8 mouse cellular contexts compared by ENCODE assay signal in genomic region chr11:100969744-100970556, GRCm38 (mm10). TPM values are rescaled to one million over a fixed set of nuclear protein-coding genes. Genes with fewer than 3 reads are reported as not detected.
A peak's percentile ranks its signal among the peaks of the same experiment; 100 is the strongest.
DNase-seq lines count a peak whose midpoint lies in the region; ATAC-seq and TF ChIP-seq lines count a peak whose summit lies in the region.

No protein-coding gene starts in this region.

- H3K36me3 ChIP-seq in heart, adult 2 months (ENCODE audit: control insufficient read depth, insufficient read depth, low read length), result peaks cover 5% of the 10 kb centered on the region
- H3K36me3 ChIP-seq in intestine, postnatal 0 days (ENCODE audit: control insufficient read depth, insufficient read depth), result no peaks in the 10 kb centered on the region; the same call in 1 of the 2 replicates
- H3K36me3 ChIP-seq in lung, embryonic 14.5 days (ENCODE audit: insufficient read depth), result 0 out of 2 replicates have a peak, but pooled peaks cover 1% of the 10 kb centered on the region
- H3K36me3 ChIP-seq in neural tube, embryonic 15.5 days, result no peaks in the 10 kb centered on the region

- peak; percentile 27; the same call in 1 of the 2 replicates for ATAC-seq in frontal cortex, adult (ENCODE audit: low TSS enrichment)
- peak; percentile 56; the same call in 1 of the 2 replicates for ATAC-seq in intestine, postnatal 0 days
- ATAC-seq in lung, embryonic 14.5 days (ENCODE audit: insufficient read depth), result peak; percentile 57
- no peak for ATAC-seq in neural tube, embryonic 15.5 days (ENCODE audit: low FRiP score)

- H3K4me2 ChIP-seq in intestine, postnatal 0 days (replicated peaks; ENCODE audit: low read depth), result peak overlapping the region; percentile 90
- peak overlapping the region; percentile 79 for H3K4me2 ChIP-seq in lung, embryonic 14.5 days
- peak overlapping the region; percentile 60 for H3K4me2 ChIP-seq in neural tube, embryonic 15.5 days

- peaks cover 16% of the 10 kb centered on the region for H3K4me1 ChIP-seq in heart, adult 2 months (ENCODE audit: control insufficient read depth, insufficient read depth, low read length)
- H3K4me1 ChIP-seq in intestine, postnatal 0 days (replicated peaks; ENCODE audit: control insufficient read depth, insufficient read depth, low read length), result 0 out of 2 replicates have a peak, but pooled peaks cover 4% of the 10 kb centered on the region
- no peaks in the 10 kb centered on the region for H3K4me1 ChIP-seq in lung, embryonic 14.5 days (ENCODE audit: insufficient read depth)
- peaks cover 18% of the 10 kb centered on the region for H3K4me1 ChIP-seq in neural tube, embryonic 15.5 days

- TF ChIP-seq CTCF in heart, adult 2 months (IDR thresholded peaks at IDR 0.05), result no peak
- TF ChIP-seq CTCF in intestine, postnatal 0 days (IDR thresholded peaks at IDR 0.05; ENCODE audit: low read depth), result peak; percentile 38
- TF ChIP-seq CTCF in lung, embryonic 14.5 days (IDR thresholded peaks at IDR 0.05; ENCODE audit: low read depth), result no peak

- TF ChIP-seq EP300 in heart, adult 2 months (IDR thresholded peaks at IDR 0.05; ENCODE audit: insufficient read depth, low read depth, low read length), result 0 out of 2 replicates have a peak, but pooled peaks have one; percentile 16

- DNase-seq in frontal cortex, postnatal 25 days (ENCODE audit: low spot score in 2 of 2), result no peak
- peak; percentile 39 for DNase-seq in embryo, embryonic 10.5 days (ENCODE audit: low spot score)
- DNase-seq in heart, adult 2 months, result peak in 1 of 2 experiments; percentile 84
- peak; percentile 87 for DNase-seq in lung, embryonic 14.5 days
- no peak for DNase-seq in layer of hippocampus, postnatal 25 days (ENCODE audit: extremely low spot score in 1 of 2, low spot score in 1 of 2)

- H3K27me3 ChIP-seq in heart, adult 2 months (ENCODE audit: control insufficient read depth, insufficient read depth, low read length), result no peaks in the 10 kb centered on the region
- 0 out of 2 replicates have a peak, but pooled peaks cover 10% of the 10 kb centered on the region for H3K27me3 ChIP-seq in intestine, postnatal 0 days (replicated peaks; ENCODE audit: control insufficient read depth, insufficient read depth, low read length)
- H3K27me3 ChIP-seq in lung, embryonic 14.5 days (ENCODE audit: insufficient read depth, low read length), result 0 out of 2 replicates have a peak, but pooled peaks cover 10% of the 10 kb centered on the region
- H3K27me3 ChIP-seq in neural tube, embryonic 15.5 days (replicated peaks), result peaks cover 74% of the 10 kb centered on the region

- peak overlapping the region; percentile 99 for H3K4me3 ChIP-seq in heart, adult 2 months
- peak overlapping the region; percentile 77 for H3K4me3 ChIP-seq in intestine, postnatal 0 days (ENCODE audit: low read depth, low read length)
- H3K4me3 ChIP-seq in lung, embryonic 14.5 days (ENCODE audit: low read depth, low read length), result peak overlapping the region; percentile 76
- peak overlapping the region; percentile 41 for H3K4me3 ChIP-seq in neural tube, embryonic 15.5 days (replicated peaks)

- peak overlapping the region; percentile 82 for H3K9ac ChIP-seq in heart, adult 2 months (ENCODE audit: low read depth, low read length)
- peak overlapping the region; percentile 78 for H3K9ac ChIP-seq in intestine, postnatal 0 days (ENCODE audit: low read depth, low read length)
- peak overlapping the region; percentile 70 for H3K9ac ChIP-seq in lung, embryonic 14.5 days
- H3K9ac ChIP-seq in neural tube, embryonic 15.5 days (replicated peaks), result peak overlapping the region; percentile 46

- under 1% methylated on average over 65 of the region's 65 CpGs for WGBS in heart, adult 2 months
- WGBS in intestine, postnatal 0 days, result under 1% methylated on average over 65 of the region's 65 CpGs
- WGBS in lung, embryonic 14.5 days, result 1% methylated on average over 65 of the region's 65 CpGs
- WGBS in neural tube, embryonic 15.5 days, result under 1% methylated on average over 65 of the region's 65 CpGs

- peak overlapping the region; percentile 100 for H3K27ac ChIP-seq in heart, adult 2 months
- H3K27ac ChIP-seq in intestine, postnatal 0 days (ENCODE audit: low read depth, low read length), result peak overlapping the region; percentile 82
- H3K27ac ChIP-seq in lung, embryonic 14.5 days (ENCODE audit: low read depth), result peak overlapping the region; percentile 92
- H3K27ac ChIP-seq in neural tube, embryonic 15.5 days (replicated peaks), result peak overlapping the region; percentile 68

- H3K79me2 ChIP-seq in heart, adult 2 months (replicated peaks; ENCODE audit: control insufficient read depth, insufficient read depth, low read length), result peaks cover 5% of the 10 kb centered on the region; the same call in 1 of the 2 replicates

- intact Hi-C loops in heart, adult 2 months (cut with DNase I), result loop anchor here (10.0 kb wide), 1 partner anchor 575 kb away; the partner anchor contains the start of gene Jup

- peak; percentile 72; the same call in 1 of the 2 replicates for TF ChIP-seq POLR2A in heart, adult 2 months (IDR thresholded peaks at IDR 0.05; ENCODE audit: insufficient read depth, low read depth, low read length)

- no peaks in the 10 kb centered on the region for H3K9me3 ChIP-seq in intestine, postnatal 0 days (ENCODE audit: control insufficient read depth)
- no peaks in the 10 kb centered on the region for H3K9me3 ChIP-seq in lung, embryonic 14.5 days (ENCODE audit: low read depth, low read length)
- H3K9me3 ChIP-seq in neural tube, embryonic 15.5 days (replicated peaks), result no peaks in the 10 kb centered on the region

RNA-seq across cellular contexts. Expression of gene Cavin1, which starts 0.7 kb away (rescaled TPM):
- total RNA-seq in heart, adult 2 months (2021), result 100 to 1,000 TPM; 219 to 225 TPM
- 114 and 135 TPM in 2 replicates for polyA plus RNA-seq in heart, adult 2 months (2012; rRNA removed)
- polyA plus RNA-seq in intestine, postnatal 0 days (2015; fragmentation: Nextera tagmentation; extraction: Ambion mirVana), result 191 and 207 TPM in 2 replicates
- polyA plus RNA-seq in lung, embryonic 14.5 days (2014; fragmentation: Nextera tagmentation; extraction: Ambion mirVana), result 137 and 143 TPM in 2 replicates
- 45.6 and 73.4 TPM in 2 replicates for polyA plus RNA-seq in neural tube, embryonic 15.5 days (2015; fragmentation: Nextera tagmentation; extraction: Ambion mirVana)
- 10 to 100 TPM; 14.2 to 15.8 TPM for total RNA-seq in layer of hippocampus, postnatal 25 days (2021)

RNA-seq across cellular contexts. Expression of gene Stat3, which starts 30.6 kb away (rescaled TPM):
- total RNA-seq in heart, adult 2 months (2021), result 10 to 100 TPM; 93.0 to 94.7 TPM
- polyA plus RNA-seq in heart, adult 2 months (2012; rRNA removed), result 85.8 and 134 TPM in 2 replicates
- polyA plus RNA-seq in intestine, postnatal 0 days (2015; fragmentation: Nextera tagmentation; extraction: Ambion mirVana), result 61.2 and 68.6 TPM in 2 replicates
- 33.8 and 36.5 TPM in 2 replicates for polyA plus RNA-seq in lung, embryonic 14.5 days (2014; fragmentation: Nextera tagmentation; extraction: Ambion mirVana)
- 57.9 and 66.9 TPM in 2 replicates for polyA plus RNA-seq in neural tube, embryonic 15.5 days (2015; fragmentation: Nextera tagmentation; extraction: Ambion mirVana)
- 10 to 100 TPM; 32.9 to 34.4 TPM for total RNA-seq in layer of hippocampus, postnatal 25 days (2021)

RNA-seq across cellular contexts. Expression of gene Atp6v0a1, which starts 39.3 kb away (rescaled TPM):
- total RNA-seq in heart, adult 2 months (2021), result 10 to 100 TPM; 89.6 to 92.6 TPM
- polyA plus RNA-seq in heart, adult 2 months (2012; rRNA removed), result 77.4 and 85.9 TPM in 2 replicates
- polyA plus RNA-seq in intestine, postnatal 0 days (2015; fragmentation: Nextera tagmentation; extraction: Ambion mirVana), result 62.1 and 67.2 TPM in 2 replicates
- polyA plus RNA-seq in lung, embryonic 14.5 days (2014; fragmentation: Nextera tagmentation; extraction: Ambion mirVana), result 32.8 and 38.0 TPM in 2 replicates
- polyA plus RNA-seq in neural tube, embryonic 15.5 days (2015; fragmentation: Nextera tagmentation; extraction: Ambion mirVana), result 150 and 167 TPM in 2 replicates
- total RNA-seq in layer of hippocampus, postnatal 25 days (2021), result 100 to 1,000 TPM; 446 to 454 TPM

Comparison
In these comparisons a context has a peak if more than half of its experiments do, and no peak if none do; other contexts are left out.
1. DNase-seq: peak in embryo, embryonic 10.5 days (single experiment) and lung, embryonic 14.5 days (single experiment); none in frontal cortex, postnatal 25 days (0 of 2) and layer of hippocampus, postnatal 25 days (0 of 2).
2. H3K4me3 ChIP-seq: peak in every context shown above with its lines; median percentile 99 in heart, adult 2 months; 77 in intestine, postnatal 0 days; 76 in lung, embryonic 14.5 days; 41 in neural tube, embryonic 15.5 days.
3. Peak in every context shown above with its lines, with median percentiles within 50 percentile points of each other: H3K27ac ChIP-seq, H3K9ac ChIP-seq and H3K4me2 ChIP-seq.